In the genomic region with DNA sequence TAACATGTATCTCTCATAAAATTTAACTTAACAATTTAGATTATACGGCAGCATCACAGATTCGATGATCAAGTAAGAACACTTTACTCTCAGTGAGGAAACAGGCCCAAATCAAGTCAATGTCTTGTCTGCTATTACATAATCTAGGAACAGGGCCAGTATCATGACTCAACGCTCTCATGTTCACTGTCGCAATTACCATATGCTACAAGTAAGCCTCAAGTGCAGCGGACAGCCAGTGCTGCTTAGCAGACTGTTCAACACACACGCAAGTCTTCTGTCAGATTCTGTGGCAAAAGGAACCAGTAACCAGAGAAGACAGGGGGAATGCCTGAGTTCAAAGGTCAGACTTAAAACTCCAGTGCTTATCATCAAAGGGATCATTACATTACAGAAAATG, we compare ENCODE assay signal across 8 mouse cellular contexts. TPM values are rescaled to one million over a fixed set of nuclear protein-coding genes. Genes with fewer than 3 reads are reported as not detected.
A peak's percentile ranks its signal among the peaks of the same experiment; 100 is the strongest.
DNase-seq lines count a peak whose midpoint lies in the region; ATAC-seq and TF ChIP-seq lines count a peak whose summit lies in the region.

No protein-coding gene starts in this region.

- no peaks in the 10 kb centered on the region for H3K79me2 ChIP-seq in macrophage (ENCODE audit: inconsistent target)

- WGBS in kidney, embryonic 16.5 days: 76% methylated on average over 6 of the region's 6 CpGs
- 44% methylated on average over 6 of the region's 6 CpGs for WGBS in embryonic facial prominence, embryonic 14.5 days
- WGBS in macrophage (ENCODE audit: missing documents): 8% methylated on average over 6 of the region's 6 CpGs
- 88% methylated on average over 6 of the region's 6 CpGs for WGBS in thymus, adult 2 months
- 78% methylated on average over 6 of the region's 6 CpGs for WGBS in neural tube, embryonic 15.5 days

- no peak for ATAC-seq in kidney, embryonic 16.5 days (ENCODE audit: low FRiP score, low TSS enrichment)
- ATAC-seq in embryonic facial prominence, embryonic 14.5 days (ENCODE audit: low read depth): peak; percentile 74; the same call in 1 of the 2 replicates
- no peak for ATAC-seq in neural tube, embryonic 15.5 days (ENCODE audit: low FRiP score)

- no peak for TF ChIP-seq CTCF in thymus, adult 2 months (IDR thresholded peaks at IDR 0.05; ENCODE audit: borderline replicate concordance, control insufficient read depth, extremely low read depth, insufficient read depth, low read length, poor library complexity)

- 0 out of 2 replicates have a peak, but pooled peaks cover 8% of the 10 kb centered on the region for H3K4me1 ChIP-seq in kidney, embryonic 16.5 days (ENCODE audit: insufficient read depth, low read length)
- H3K4me1 ChIP-seq in embryonic facial prominence, embryonic 14.5 days (ENCODE audit: control insufficient read depth, insufficient read depth, low read length): peaks cover 14% of the 10 kb centered on the region
- peaks cover 11% of the 10 kb centered on the region for H3K4me1 ChIP-seq in thymus, adult 2 months (replicated peaks; ENCODE audit: control insufficient read depth, insufficient read depth, low read length)
- H3K4me1 ChIP-seq in neural tube, embryonic 15.5 days: no peaks in the 10 kb centered on the region

- H3K4me2 ChIP-seq in kidney, embryonic 16.5 days (replicated peaks; ENCODE audit: low read depth, low read length): no peak overlapping the region
- H3K4me2 ChIP-seq in embryonic facial prominence, embryonic 14.5 days (ENCODE audit: low read depth, low read length): no peak overlapping the region
- no peak overlapping the region for H3K4me2 ChIP-seq in neural tube, embryonic 15.5 days

- H3K27me3 ChIP-seq in kidney, embryonic 16.5 days (ENCODE audit: insufficient read depth, low read length): no peaks in the 10 kb centered on the region
- no peaks in the 10 kb centered on the region for H3K27me3 ChIP-seq in embryonic facial prominence, embryonic 14.5 days (replicated peaks; ENCODE audit: control insufficient read depth, insufficient read depth, low read length)
- H3K27me3 ChIP-seq in thymus, adult 2 months (ENCODE audit: control insufficient read depth, insufficient read depth, low read length): no peaks in the 10 kb centered on the region
- H3K27me3 ChIP-seq in neural tube, embryonic 15.5 days (replicated peaks): no peaks in the 10 kb centered on the region

- no peak overlapping the region for H3K9ac ChIP-seq in kidney, embryonic 16.5 days (replicated peaks; ENCODE audit: low read length)
- H3K9ac ChIP-seq in embryonic facial prominence, embryonic 14.5 days (ENCODE audit: low read depth, low read length): no peak overlapping the region
- H3K9ac ChIP-seq in neural tube, embryonic 15.5 days (replicated peaks): no peak overlapping the region

- peak; percentile 37 for DNase-seq in kidney, postnatal 14 days
- peak; percentile 66 for DNase-seq in adrenal gland, postnatal 10 days
- DNase-seq in embryonic facial prominence, embryonic 14.5 days (ENCODE audit: low spot score): peak; percentile 92
- peak; percentile 41 for DNase-seq in heart, postnatal 4 days
- DNase-seq in thymus, adult 2 months: no peak

- TF ChIP-seq POLR2A in thymus, adult 2 months (IDR thresholded peaks at IDR 0.05; ENCODE audit: control insufficient read depth, extremely low read depth, insufficient read depth, low read length, poor library complexity): no peak

- H3K36me3 ChIP-seq in kidney, embryonic 16.5 days (ENCODE audit: insufficient read depth, low read length): peaks cover 27% of the 10 kb centered on the region
- H3K36me3 ChIP-seq in embryonic facial prominence, embryonic 14.5 days (ENCODE audit: control insufficient read depth, insufficient read depth, low read length): peaks cover 56% of the 10 kb centered on the region
- H3K36me3 ChIP-seq in macrophage (ENCODE audit: inconsistent target): no peaks in the 10 kb centered on the region
- peaks cover 8% of the 10 kb centered on the region for H3K36me3 ChIP-seq in thymus, adult 2 months (ENCODE audit: control insufficient read depth, insufficient read depth, low read length)
- peaks cover 57% of the 10 kb centered on the region for H3K36me3 ChIP-seq in neural tube, embryonic 15.5 days

- no peak overlapping the region for H3K4me3 ChIP-seq in kidney, embryonic 16.5 days (ENCODE audit: low read length)
- H3K4me3 ChIP-seq in embryonic facial prominence, embryonic 14.5 days (ENCODE audit: low read depth, low read length): no peak overlapping the region
- no peak overlapping the region for H3K4me3 ChIP-seq in macrophage (ENCODE audit: inconsistent target)
- no peak overlapping the region for H3K4me3 ChIP-seq in thymus, adult 2 months (ENCODE audit: control insufficient read depth, insufficient read depth, low read length)
- no peak overlapping the region for H3K4me3 ChIP-seq in neural tube, embryonic 15.5 days (replicated peaks)

- H3K9me3 ChIP-seq in kidney, embryonic 16.5 days (ENCODE audit: low read length): no peaks in the 10 kb centered on the region
- no peaks in the 10 kb centered on the region for H3K9me3 ChIP-seq in embryonic facial prominence, embryonic 14.5 days (ENCODE audit: control insufficient read depth, low read length)
- H3K9me3 ChIP-seq in neural tube, embryonic 15.5 days (replicated peaks): no peaks in the 10 kb centered on the region

- H3K27ac ChIP-seq in kidney, embryonic 16.5 days (ENCODE audit: low read length): no peak overlapping the region
- H3K27ac ChIP-seq in embryonic facial prominence, embryonic 14.5 days (replicated peaks; ENCODE audit: low read depth, low read length): peak overlapping the region; percentile 6; the same call in 1 of the 2 replicates
- H3K27ac ChIP-seq in macrophage: peak overlapping the region; percentile 34
- no peak overlapping the region for H3K27ac ChIP-seq in thymus, adult 2 months (ENCODE audit: control insufficient read depth, insufficient read depth, low read length)
- H3K27ac ChIP-seq in neural tube, embryonic 15.5 days (replicated peaks): no peak overlapping the region

RNA-seq across cellular contexts. Expression of a gene that starts 20.1 kb away (rescaled TPM):
- 131 and 136 TPM in 2 replicates for polyA plus RNA-seq in kidney, embryonic 16.5 days (2015; fragmentation: Nextera tagmentation; extraction: Ambion mirVana)
- 10 to 100 TPM; 63.3 to 70.0 TPM for total RNA-seq in adrenal gland, postnatal 10 days (2021)
- 144 and 157 TPM in 2 replicates for polyA plus RNA-seq in embryonic facial prominence, embryonic 14.5 days (2014; fragmentation: Nextera tagmentation; extraction: Ambion mirVana)
- 10 to 100 TPM; 80.3 to 81.0 TPM for total RNA-seq in heart, postnatal 4 days (2021)
- 10 to 100 TPM in 4 of 26 experiments, 1 to 10 TPM in 22; 1.6 to 18.7 (median 3.7) TPM for total RNA-seq in macrophage (2018; cell fraction: chromatin; rRNA removed)
- 10 to 100 TPM; 17.1 to 30.9 (median 18.8) TPM for total RNA-seq in macrophage (2018; cell fraction: cytosol; rRNA removed)
- 10 to 100 TPM in 23 of 26 experiments, 1 to 10 TPM in 3; 8.4 to 30.0 (median 16.7) TPM for total RNA-seq in macrophage (2018; cell fraction: nucleus; rRNA removed)
- polyA plus RNA-seq in macrophage (2018): 11.3 to 23.0 TPM (median 16.7 TPM) in 3 replicates
- polyA plus RNA-seq in thymus, adult 2 months (2012; rRNA removed): 33.9 and 35.2 TPM in 2 replicates
- polyA plus RNA-seq in neural tube, embryonic 15.5 days (2015; fragmentation: Nextera tagmentation; extraction: Ambion mirVana): 47.0 and 59.9 TPM in 2 replicates

RNA-seq across cellular contexts. Expression of a gene that starts 45.4 kb away (rescaled TPM):
- polyA plus RNA-seq in kidney, embryonic 16.5 days (2015; fragmentation: Nextera tagmentation; extraction: Ambion mirVana): 68.7 and 71.0 TPM in 2 replicates
- 10 to 100 TPM; 32.4 to 37.4 TPM for total RNA-seq in adrenal gland, postnatal 10 days (2021)
- 88.9 and 95.6 TPM in 2 replicates for polyA plus RNA-seq in embryonic facial prominence, embryonic 14.5 days (2014; fragmentation: Nextera tagmentation; extraction: Ambion mirVana)
- 10 to 100 TPM; 29.3 to 33.4 TPM for total RNA-seq in heart, postnatal 4 days (2021)
- 10 to 100 TPM in 24 of 26 experiments, 1 to 10 TPM in 2; 8.5 to 48.6 (median 24.1) TPM for total RNA-seq in macrophage (2018; cell fraction: chromatin; rRNA removed)
- total RNA-seq in macrophage (2018; cell fraction: cytosol; rRNA removed): 10 to 100 TPM; 35.1 to 77.0 (median 50.4) TPM
- total RNA-seq in macrophage (2018; cell fraction: nucleus; rRNA removed): 10 to 100 TPM; 19.8 to 50.4 (median 29.7) TPM
- polyA plus RNA-seq in macrophage (2018): 47.4 to 62.0 TPM (median 60.7 TPM) in 3 replicates
- polyA plus RNA-seq in thymus, adult 2 months (2012; rRNA removed): 47.6 and 48.7 TPM in 2 replicates
- 58.7 and 75.5 TPM in 2 replicates for polyA plus RNA-seq in neural tube, embryonic 15.5 days (2015; fragmentation: Nextera tagmentation; extraction: Ambion mirVana)

Comparison
In these comparisons a context has a peak if more than half of its experiments do, and no peak if none do; other contexts are left out.
1. H3K27ac ChIP-seq: peak in embryonic facial prominence, embryonic 14.5 days (single experiment) and macrophage (single experiment); none in kidney, embryonic 16.5 days (single experiment), thymus, adult 2 months (single experiment) and neural tube, embryonic 15.5 days (single experiment).